Mouse (Mus musculus): Measurements from ENCODE around the gene Rpgrip1l. TPM values are rescaled to one million over a fixed set of nuclear protein-coding genes. Genes with fewer than 3 reads are reported as not detected.

Rpgrip1l gene
- 0.51 and 1.2 TPM in 2 replicates for polyA plus RNA-seq (2012; rRNA removed)

- under 1% methylated on average over 59 of the region's 59 CpGs for WGBS
- DNase-seq (ENCODE audit: low read depth, low spot score): peak; percentile 98
Measured at GRCm38 (mm10) chr8:91312835-91313832, at the start of gene Rpgrip1l, which contains the start of gene Fto. Gene Rpgrip1l, minus strand, starts transcription at chr8:91313262. Gene Fto, plus strand, starts transcription at chr8:91313525.

GRCm38 (mm10) chr8:91360644-91361357 is 47.7 kb upstream of the Rpgrip1l start:
- DNase-seq (ENCODE audit: low read depth, low spot score): no peak
- 90% methylated on average over 10 of the region's 10 CpGs for WGBS

GRCm38 (mm10) chr8:91359511-91359910 is 46.4 kb upstream of the Rpgrip1l start:
- no peak for DNase-seq (ENCODE audit: low read depth, low spot score)
- WGBS: 88% methylated on average over 9 of the region's 9 CpGs

- 87% methylated on average over 5 of the region's 5 CpGs for WGBS
- no peak for DNase-seq (ENCODE audit: low read depth, low spot score)
Measured at GRCm38 (mm10) chr8:91358016-91358415, 45.0 kb upstream of the Rpgrip1l start.

GRCm38 (mm10) chr8:91357493-91358014 is 44.5 kb upstream of the Rpgrip1l start:
- DNase-seq (ENCODE audit: low read depth, low spot score): no peak
- 88% methylated on average over 4 of the region's 4 CpGs for WGBS

GRCm38 (mm10) chr8:91355956-91356699 is 43.1 kb upstream of the Rpgrip1l start:
- DNase-seq (ENCODE audit: low read depth, low spot score): no peak
- WGBS: 88% methylated on average over 11 of the region's 11 CpGs

GRCm38 (mm10) chr8:91355301-91355905 is 42.3 kb upstream of the Rpgrip1l start:
- no peak for DNase-seq (ENCODE audit: low read depth, low spot score)
- WGBS: 69% methylated on average over 10 of the region's 10 CpGs

GRCm38 (mm10) chr8:91353907-91354306 is 40.8 kb upstream of the Rpgrip1l start:
- no peak for DNase-seq (ENCODE audit: low read depth, low spot score)
- 91% methylated on average over 4 of the region's 4 CpGs for WGBS

GRCm38 (mm10) chr8:91353062-91353461 is 40.0 kb upstream of the Rpgrip1l start:
- 73% methylated on average over 5 of the region's 5 CpGs for WGBS
- no peak for DNase-seq (ENCODE audit: low read depth, low spot score)

- 91% methylated on average over 3 of the region's 3 CpGs for WGBS
- DNase-seq (ENCODE audit: low read depth, low spot score): no peak
Measured at GRCm38 (mm10) chr8:91352598-91352997, 39.5 kb upstream of the Rpgrip1l start.

GRCm38 (mm10) chr8:91350628-91351027 is 37.6 kb upstream of the Rpgrip1l start:
- WGBS: 27% methylated on average over 7 of the region's 7 CpGs
- peak; percentile 24 for DNase-seq (ENCODE audit: low read depth, low spot score)

GRCm38 (mm10) chr8:91349816-91350215 is 36.8 kb upstream of the Rpgrip1l start:
- 57% methylated on average over 7 of the region's 7 CpGs for WGBS
- no peak for DNase-seq (ENCODE audit: low read depth, low spot score)

GRCm38 (mm10) chr8:91347595-91347994 is 34.5 kb upstream of the Rpgrip1l start:
- 72% methylated on average over 6 of the region's 6 CpGs for WGBS
- no peak for DNase-seq (ENCODE audit: low read depth, low spot score)

GRCm38 (mm10) chr8:91347146-91347545 is 34.1 kb upstream of the Rpgrip1l start:
- no peak for DNase-seq (ENCODE audit: low read depth, low spot score)
- WGBS: 92% methylated on average over 10 of the region's 10 CpGs

- no peak for DNase-seq (ENCODE audit: low read depth, low spot score)
- 89% methylated on average over 11 of the region's 11 CpGs for WGBS
Measured at GRCm38 (mm10) chr8:91344659-91345058, 31.6 kb upstream of the Rpgrip1l start.

GRCm38 (mm10) chr8:91342798-91343197 is 29.7 kb upstream of the Rpgrip1l start:
- 66% methylated on average over 5 of the region's 5 CpGs for WGBS
- DNase-seq (ENCODE audit: low read depth, low spot score): no peak

GRCm38 (mm10) chr8:91342196-91342595 is 29.1 kb upstream of the Rpgrip1l start:
- WGBS: 71% methylated on average over 5 of the region's 5 CpGs
- DNase-seq (ENCODE audit: low read depth, low spot score): no peak

GRCm38 (mm10) chr8:91340746-91341145 is 27.7 kb upstream of the Rpgrip1l start:
- DNase-seq (ENCODE audit: low read depth, low spot score): no peak
- 25% methylated on average over 1 of the region's 1 CpGs for WGBS

GRCm38 (mm10) chr8:91339651-91340050 is 26.6 kb upstream of the Rpgrip1l start:
- 60% methylated on average over 8 of the region's 8 CpGs for WGBS
- no peak for DNase-seq (ENCODE audit: low read depth, low spot score)

Data from large intestine, adult 2 months (tissue).